Mouse (Mus musculus) layer of hippocampus, postnatal 36 days (tissue): ENCODE results near the gene Pde9a. TPM values are rescaled to one million over a fixed set of nuclear protein-coding genes. Genes with fewer than 3 reads are reported as not detected.

Source experiments
- DNase-seq, 2 experiments: peaks; one replicate each; pipeline ENCODE4 v3.0.0; 2022
- total RNA-seq, 2 experiments: library from RNA; stranded (reverse); gene quantifications; 2 replicates each; pipeline ENCODE4 v1.2.3; 2021

Pde9a gene
- total RNA-seq, 2 experiments from 2014 or later = 20.7 to 31.6 TPM

GRCm38 (mm10) chr17:31470766-31471418 lies 84.9 kb downstream of the Pde9a start:
- DNase-seq = no peak

- DNase-seq = no peak
Observed at GRCm38 (mm10) chr17:31474388-31474787, 88.4 kb downstream of the Pde9a start.

- DNase-seq = no peak
Observed at GRCm38 (mm10) chr17:31478606-31479005, 92.6 kb downstream of the Pde9a start.

- DNase-seq = no peak
Observed at GRCm38 (mm10) chr17:31479108-31479844, 93.3 kb downstream of the Pde9a start.

- no peak for DNase-seq
Observed at GRCm38 (mm10) chr17:31486616-31487198, 100.7 kb downstream of the Pde9a start.

- no peak for DNase-seq
Observed at GRCm38 (mm10) chr17:31487433-31488060, 101.5 kb downstream of the Pde9a start.

GRCm38 (mm10) chr17:31491355-31491754 lies 105.3 kb downstream of the Pde9a start:
- no peak for DNase-seq

GRCm38 (mm10) chr17:31492416-31492815 lies 106.4 kb downstream of the Pde9a start:
- peak; percentile 73 to 78 for DNase-seq

- no peak for DNase-seq
Observed at GRCm38 (mm10) chr17:31494989-31495388, 109.0 kb downstream of the Pde9a start.

- DNase-seq = no peak
Observed at GRCm38 (mm10) chr17:31497726-31498125, 111.7 kb downstream of the Pde9a start.

- no peak for DNase-seq
Observed at GRCm38 (mm10) chr17:31499725-31500124, 113.7 kb downstream of the Pde9a start.

- no peak for DNase-seq
Observed at GRCm38 (mm10) chr17:31500416-31500815, 114.4 kb downstream of the Pde9a start.

GRCm38 (mm10) chr17:31500908-31501307 lies 114.9 kb downstream of the Pde9a start:
- no peak for DNase-seq

- no peak for DNase-seq
Observed at GRCm38 (mm10) chr17:31502261-31502927, 116.4 kb downstream of the Pde9a start.

GRCm38 (mm10) chr17:31503337-31503736 lies 117.3 kb downstream of the Pde9a start:
- no peak for DNase-seq

GRCm38 (mm10) chr17:31503936-31504335 lies 117.9 kb downstream of the Pde9a start:
- DNase-seq = no peak

- no peak for DNase-seq
Observed at GRCm38 (mm10) chr17:31505013-31505412, 119.0 kb downstream of the Pde9a start.

GRCm38 (mm10) chr17:31506282-31506681 lies 120.3 kb downstream of the Pde9a start:
- no peak for DNase-seq

- DNase-seq = no peak
Observed at GRCm38 (mm10) chr17:31510944-31511343, 124.9 kb downstream of the Pde9a start.

GRCm38 (mm10) chr17:31511792-31512495 lies 125.9 kb downstream of the Pde9a start:
- DNase-seq = peak; percentile 89 to 90

GRCm38 (mm10) chr17:31512593-31512992 lies 126.6 kb downstream of the Pde9a start:
- DNase-seq = no peak

- DNase-seq = no peak
Observed at GRCm38 (mm10) chr17:31514696-31515095, 128.7 kb downstream of the Pde9a start.
